Mouse (Mus musculus): ENCODE data around the gene Camk1d. TPM values are rescaled to one million over a fixed set of nuclear protein-coding genes. Genes with fewer than 3 reads are reported as not detected.

The Camk1d gene
- polyA plus RNA-seq, 1 experiment: 0.28 TPM

DNA sequence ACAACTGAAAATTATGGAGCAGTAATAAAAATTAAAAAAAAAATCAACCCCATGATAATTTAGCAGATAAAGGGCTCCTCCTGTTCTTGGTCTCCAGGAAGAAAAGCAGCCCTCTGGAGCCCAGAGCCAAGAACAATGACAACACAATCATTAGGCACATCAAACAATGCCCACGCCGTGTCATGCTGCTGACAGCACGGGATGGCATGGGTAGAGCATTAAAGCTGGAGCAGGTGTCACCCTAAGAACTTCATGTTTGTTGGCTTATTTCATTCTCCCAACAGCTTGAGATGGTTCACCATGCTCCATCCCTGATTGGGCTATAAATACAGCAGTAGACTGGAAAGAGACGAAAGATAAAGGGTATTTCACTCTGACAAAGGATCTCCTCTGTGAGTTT, 30.9 kb downstream of the Camk1d start:
- no peak for TF ChIP-seq GATA1 (IDR thresholded peaks at IDR 0.05; ENCODE audit: borderline replicate concordance, low read length)
- no peak for TF ChIP-seq FLI1 (IDR thresholded peaks at IDR 0.05; ENCODE audit: low read length)
- H3K36me3 ChIP-seq (replicated peaks; ENCODE audit: low read length): no peaks in the 10 kb centered on the region
- peaks cover 2% of the 10 kb centered on the region for H3K27me3 ChIP-seq (replicated peaks)
- no peaks in the 10 kb centered on the region for H3K4me1 ChIP-seq
- no peaks in the 10 kb centered on the region for H3K9me3 ChIP-seq
- no peak overlapping the region for H3K4me3 ChIP-seq (replicated peaks)

- Histone ChIP-seq H3K36me3 (replicated peaks; ENCODE audit: low read length) (no peaks in the 10 kb centered on the region), H3K4me1 (no peaks in the 10 kb centered on the region), H3K9me3 (no peaks in the 10 kb centered on the region), H3K4me3 (replicated peaks) (no peak overlapping the region), H3K27me3 (replicated peaks) (peaks cover 2% of the 10 kb centered on the region)
- no peak for TF ChIP-seq FLI1 (IDR thresholded peaks at IDR 0.05; ENCODE audit: low read length)
- TF ChIP-seq GATA1 (IDR thresholded peaks at IDR 0.05; ENCODE audit: borderline replicate concordance, low read length): no peak
Measured at GRCm38 (mm10) chr2:5681909-5682308, 32.4 kb downstream of the Camk1d start.

DNA sequence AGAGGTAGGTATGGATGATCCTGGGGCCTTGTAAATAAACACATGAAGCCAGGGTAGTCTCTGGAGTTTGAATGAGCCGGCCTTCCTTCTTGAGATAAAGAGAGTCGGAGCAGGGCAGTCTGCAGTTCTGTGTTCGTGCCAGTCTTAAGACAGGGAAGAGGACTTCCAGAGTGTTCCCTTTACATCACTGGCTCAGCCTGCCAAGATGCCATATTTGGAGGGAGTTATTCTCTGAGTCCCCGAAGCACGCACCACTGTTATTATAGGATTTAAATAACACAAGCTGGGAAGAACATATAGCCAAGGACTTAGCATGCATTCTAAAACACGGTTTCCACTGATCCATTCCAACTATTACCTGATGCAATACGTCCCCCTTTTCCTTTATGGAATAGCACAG, 33.0 kb downstream of the Camk1d start:
- no peaks in the 10 kb centered on the region for H3K36me3 ChIP-seq (replicated peaks; ENCODE audit: low read length)
- H3K27me3 ChIP-seq (replicated peaks): peaks cover 2% of the 10 kb centered on the region
- H3K4me3 ChIP-seq (replicated peaks): no peak overlapping the region
- no peak for TF ChIP-seq GATA1 (IDR thresholded peaks at IDR 0.05; ENCODE audit: borderline replicate concordance, low read length)
- TF ChIP-seq FLI1 (IDR thresholded peaks at IDR 0.05; ENCODE audit: low read length): no peak
- H3K9me3 ChIP-seq: no peaks in the 10 kb centered on the region
- no peaks in the 10 kb centered on the region for H3K4me1 ChIP-seq

DNA sequence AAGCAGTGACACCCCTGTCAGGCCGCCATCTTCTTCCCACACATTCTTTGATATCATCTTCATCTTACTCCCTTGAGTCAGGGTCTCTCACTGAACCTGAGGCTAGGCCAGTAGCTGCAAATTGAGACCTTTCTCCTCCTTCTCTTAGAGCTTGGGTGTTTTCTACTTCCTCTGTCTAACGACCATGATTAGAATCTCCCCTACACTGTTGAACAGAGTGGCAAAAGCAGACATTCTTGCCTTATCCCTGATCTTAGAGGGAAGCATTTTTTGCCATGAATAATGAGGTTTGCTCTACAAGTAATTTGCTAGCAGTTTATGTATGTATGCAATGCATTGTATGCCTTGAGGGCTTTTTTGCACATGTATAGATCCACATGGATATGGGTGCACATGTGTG, 35.3 kb downstream of the Camk1d start:
- no peaks in the 10 kb centered on the region for H3K36me3 ChIP-seq (replicated peaks; ENCODE audit: low read length)
- H3K4me3 ChIP-seq (replicated peaks): no peak overlapping the region
- no peaks in the 10 kb centered on the region for H3K4me1 ChIP-seq
- peaks cover 2% of the 10 kb centered on the region for H3K27me3 ChIP-seq (replicated peaks)
- TF ChIP-seq GATA1 (IDR thresholded peaks at IDR 0.05; ENCODE audit: borderline replicate concordance, low read length) (no peak), FLI1 (IDR thresholded peaks at IDR 0.05; ENCODE audit: low read length) (no peak)
- H3K9me3 ChIP-seq: no peaks in the 10 kb centered on the region

- no peaks in the 10 kb centered on the region for H3K36me3 ChIP-seq (replicated peaks; ENCODE audit: low read length)
- no peaks in the 10 kb centered on the region for H3K4me1 ChIP-seq
- H3K27me3 ChIP-seq (replicated peaks): peaks cover 2% of the 10 kb centered on the region
- TF ChIP-seq GATA1 (IDR thresholded peaks at IDR 0.05; ENCODE audit: borderline replicate concordance, low read length) (no peak), FLI1 (IDR thresholded peaks at IDR 0.05; ENCODE audit: low read length) (no peak)
- no peak overlapping the region for H3K4me3 ChIP-seq (replicated peaks)
- H3K9me3 ChIP-seq: no peaks in the 10 kb centered on the region
Measured at GRCm38 (mm10) chr2:5677472-5677871, 36.8 kb downstream of the Camk1d start.

- TF ChIP-seq FLI1 (IDR thresholded peaks at IDR 0.05; ENCODE audit: low read length) (no peak), GATA1 (IDR thresholded peaks at IDR 0.05; ENCODE audit: borderline replicate concordance, low read length) (no peak)
Measured at GRCm38 (mm10) chr2:5676786-5677185, 37.5 kb downstream of the Camk1d start.

GRCm38 (mm10) chr2:5676143-5676483, 38.2 kb downstream of the Camk1d start:
- no peaks in the 10 kb centered on the region for H3K36me3 ChIP-seq (replicated peaks; ENCODE audit: low read length)
- no peak for TF ChIP-seq GATA1 (IDR thresholded peaks at IDR 0.05; ENCODE audit: borderline replicate concordance, low read length)
- TF ChIP-seq FLI1 (IDR thresholded peaks at IDR 0.05; ENCODE audit: low read length): no peak
- no peak overlapping the region for H3K4me3 ChIP-seq (replicated peaks)
- no peaks in the 10 kb centered on the region for H3K4me1 ChIP-seq
- H3K27me3 ChIP-seq (replicated peaks): peaks cover 2% of the 10 kb centered on the region
- H3K9me3 ChIP-seq: no peaks in the 10 kb centered on the region

More at GRCm38 (mm10) chr2:5676786-5677185, 37.5 kb downstream of the Camk1d start:
- no peaks in the 10 kb centered on the region for H3K36me3 ChIP-seq (replicated peaks; ENCODE audit: low read length)
- H3K27me3 ChIP-seq (replicated peaks): peaks cover 2% of the 10 kb centered on the region
- no peaks in the 10 kb centered on the region for H3K4me1 ChIP-seq
- no peak overlapping the region for H3K4me3 ChIP-seq (replicated peaks)
- no peaks in the 10 kb centered on the region for H3K9me3 ChIP-seq

GRCm38 (mm10) chr2:5675431-5676142, 38.7 kb downstream of the Camk1d start:
- no peaks in the 10 kb centered on the region for H3K9me3 ChIP-seq
- H3K4me1 ChIP-seq: no peaks in the 10 kb centered on the region
- H3K36me3 ChIP-seq (replicated peaks; ENCODE audit: low read length): no peaks in the 10 kb centered on the region
- no peak for TF ChIP-seq FLI1 (IDR thresholded peaks at IDR 0.05; ENCODE audit: low read length)
- no peak for TF ChIP-seq GATA1 (IDR thresholded peaks at IDR 0.05; ENCODE audit: borderline replicate concordance, low read length)
- H3K4me3 ChIP-seq (replicated peaks): no peak overlapping the region
- H3K27me3 ChIP-seq (replicated peaks): peaks cover 2% of the 10 kb centered on the region

- Histone ChIP-seq H3K9me3 (no peaks in the 10 kb centered on the region), H3K36me3 (replicated peaks; ENCODE audit: low read length) (no peaks in the 10 kb centered on the region), H3K4me3 (replicated peaks) (no peak overlapping the region), H3K27me3 (replicated peaks) (peaks cover 2% of the 10 kb centered on the region), H3K4me1 (no peaks in the 10 kb centered on the region)
- TF ChIP-seq FLI1 (IDR thresholded peaks at IDR 0.05; ENCODE audit: low read length) (no peak), GATA1 (IDR thresholded peaks at IDR 0.05; ENCODE audit: borderline replicate concordance, low read length) (no peak)
Measured at GRCm38 (mm10) chr2:5674512-5674911, 39.8 kb downstream of the Camk1d start.

DNA sequence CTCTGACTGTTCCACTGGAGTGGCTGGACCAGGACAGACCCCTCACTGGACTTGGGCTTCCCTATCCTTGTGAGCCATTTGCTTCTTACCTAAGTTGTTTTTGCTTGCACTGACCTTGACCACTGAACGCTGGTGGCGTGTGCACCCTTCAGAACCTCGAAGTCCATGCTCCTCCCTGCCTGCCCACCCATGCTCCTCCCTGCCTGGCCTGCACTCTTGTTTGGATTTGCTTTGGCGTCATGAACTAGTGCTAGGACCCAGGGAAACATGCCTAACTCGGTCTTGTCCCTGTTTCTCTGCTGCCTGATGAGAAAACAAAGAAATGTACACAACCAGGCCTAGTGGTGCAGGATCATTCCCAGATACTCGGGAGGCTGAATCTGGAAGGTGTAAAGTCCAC, 40.5 kb downstream of the Camk1d start:
- H3K4me1 ChIP-seq: no peaks in the 10 kb centered on the region
- H3K4me3 ChIP-seq (replicated peaks): no peak overlapping the region
- TF ChIP-seq FLI1 (IDR thresholded peaks at IDR 0.05; ENCODE audit: low read length) (no peak), GATA1 (IDR thresholded peaks at IDR 0.05; ENCODE audit: borderline replicate concordance, low read length) (no peak)
- H3K9me3 ChIP-seq: no peaks in the 10 kb centered on the region
- no peaks in the 10 kb centered on the region for H3K36me3 ChIP-seq (replicated peaks; ENCODE audit: low read length)
- no peaks in the 10 kb centered on the region for H3K27me3 ChIP-seq (replicated peaks)
